Mouse (Mus musculus): ENCODE measurements at regions not wholly inside any gene's neighbourhood (a gene's known extent, or its start where the extent isn't known, plus 50 kb on each side); places are given as distances from the start of the nearest gene placed in this dataset.

- no peak for DNase-seq
Observed at GRCm38 (mm10) chr4:56143827-56144226, 596.0 kb upstream of the Gm26657 start.

DNA sequence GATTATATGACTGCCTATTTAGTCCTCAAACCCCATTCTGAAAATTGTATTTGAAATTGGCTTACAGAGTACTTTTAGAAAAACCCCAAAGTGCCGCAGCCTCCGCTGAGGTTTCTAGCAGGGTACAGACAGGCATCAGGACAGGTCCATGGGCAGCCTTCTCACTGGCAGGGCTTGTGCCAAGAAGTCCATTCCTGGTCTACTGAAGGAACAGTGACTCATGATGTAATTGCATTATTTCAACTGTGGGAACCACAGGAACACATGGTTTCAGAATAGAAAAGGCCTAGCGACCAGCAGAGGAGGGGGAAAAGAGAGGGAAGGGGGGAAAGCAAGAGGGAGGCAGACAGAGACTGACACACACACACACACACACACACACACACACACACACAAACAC lies 603.0 kb upstream of the Gm26657 start:
- no peak for DNase-seq

DNA sequence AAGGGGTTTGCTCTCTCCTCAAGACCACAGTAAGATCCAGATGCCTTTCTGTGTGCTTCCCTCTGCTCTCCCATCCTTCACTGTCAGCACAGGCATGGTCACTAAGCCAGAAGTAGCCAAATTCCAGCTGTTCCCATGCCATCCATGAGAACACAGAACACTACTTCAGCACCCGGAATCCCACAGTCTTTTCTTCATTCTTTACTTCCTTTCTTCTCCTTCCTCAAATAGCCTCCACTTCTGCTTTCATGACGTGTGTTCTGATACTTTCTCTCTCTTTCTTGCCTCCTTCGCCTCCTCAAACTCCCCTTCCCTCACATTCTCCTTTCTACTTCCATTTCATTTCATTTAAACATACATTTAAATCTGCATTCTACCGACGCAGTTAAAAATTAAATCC lies 602.1 kb upstream of the Klf4 start:
- DNase-seq: no peak

DNA sequence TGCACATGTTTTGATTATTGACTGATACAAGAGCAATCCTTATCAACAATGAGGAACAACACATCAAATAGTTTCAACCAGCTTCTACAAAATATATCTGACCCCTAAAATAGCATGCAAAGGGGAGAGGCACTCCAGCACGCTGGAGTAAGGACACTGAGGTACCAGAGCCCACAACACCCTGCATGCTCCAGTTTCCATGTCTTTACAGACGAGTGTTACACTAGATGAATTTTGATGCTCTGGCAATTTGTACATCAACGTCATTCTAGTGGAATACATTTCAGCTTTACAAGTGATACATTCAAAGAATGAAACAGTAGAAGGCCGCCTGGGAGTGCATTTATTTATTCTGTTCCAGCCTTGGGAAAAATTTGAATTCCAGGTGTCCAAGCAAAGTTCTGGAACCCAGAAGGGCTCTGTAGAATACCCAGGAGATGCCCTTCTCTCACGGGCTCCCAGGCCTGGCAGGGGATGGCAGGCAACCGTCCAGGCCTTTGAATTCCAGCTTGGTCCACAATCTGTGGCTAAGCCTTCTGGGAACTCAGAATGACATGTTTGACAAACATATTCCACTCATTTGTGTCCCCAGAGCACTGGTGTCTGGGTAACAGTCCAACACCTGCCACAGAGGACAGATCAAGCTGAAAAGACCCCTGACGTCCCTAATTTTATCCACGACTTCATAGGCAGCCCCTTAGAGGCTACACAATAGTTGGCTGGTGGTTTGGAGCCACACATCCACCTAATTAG lies 595.6 kb upstream of the Klf4 start:
- DNase-seq: no peak

- DNase-seq: no peak
Observed at GRCm38 (mm10) chr4:56124515-56124914, 592.2 kb upstream of the Klf4 start.

GRCm38 (mm10) chr4:56122198-56122597 lies 589.9 kb upstream of the Klf4 start:
- no peak for DNase-seq

DNA sequence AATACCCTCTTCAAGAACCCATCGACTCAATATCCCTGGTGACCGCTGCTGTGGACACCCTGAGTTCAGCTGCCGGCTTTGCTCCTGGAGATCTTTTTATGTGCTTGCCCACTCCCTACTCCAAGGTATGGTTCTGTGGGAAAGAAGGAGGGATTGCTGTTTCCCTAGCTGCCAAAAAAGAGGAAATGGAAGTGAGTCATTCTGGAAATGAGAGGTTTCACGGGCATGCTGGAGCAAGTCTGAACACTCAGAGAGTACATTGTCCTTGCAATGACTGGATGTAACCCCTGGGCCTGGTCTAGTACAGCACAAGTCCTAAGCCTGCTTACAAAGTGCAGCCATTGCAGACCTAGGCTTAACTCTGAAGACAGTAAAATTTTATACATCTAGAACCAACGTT lies 589.4 kb upstream of the Klf4 start:
- no peak for DNase-seq

DNA sequence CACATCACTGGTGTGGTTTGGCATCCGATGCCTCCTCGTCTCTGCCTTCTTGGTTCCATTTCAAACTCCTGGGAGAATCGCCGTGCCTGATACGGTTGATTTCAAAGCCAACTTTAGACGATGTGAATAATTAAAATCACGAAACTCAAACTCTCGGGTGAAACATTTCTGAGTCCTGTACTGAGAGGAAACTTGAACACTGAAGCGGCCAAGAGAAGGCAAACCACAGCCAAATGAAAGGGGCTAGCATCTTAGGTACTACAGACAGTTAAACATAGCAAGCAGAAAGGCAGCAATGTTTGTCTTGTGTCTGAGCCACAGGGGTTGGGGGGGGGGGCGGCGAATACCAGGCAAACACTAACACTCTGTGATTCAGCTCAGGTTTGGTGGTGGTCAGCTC lies 588.1 kb upstream of the Klf4 start:
- no peak for DNase-seq

- peak; percentile 40 for DNase-seq
Observed at GRCm38 (mm10) chr4:56113701-56114196, 581.5 kb upstream of the Klf4 start.

DNA sequence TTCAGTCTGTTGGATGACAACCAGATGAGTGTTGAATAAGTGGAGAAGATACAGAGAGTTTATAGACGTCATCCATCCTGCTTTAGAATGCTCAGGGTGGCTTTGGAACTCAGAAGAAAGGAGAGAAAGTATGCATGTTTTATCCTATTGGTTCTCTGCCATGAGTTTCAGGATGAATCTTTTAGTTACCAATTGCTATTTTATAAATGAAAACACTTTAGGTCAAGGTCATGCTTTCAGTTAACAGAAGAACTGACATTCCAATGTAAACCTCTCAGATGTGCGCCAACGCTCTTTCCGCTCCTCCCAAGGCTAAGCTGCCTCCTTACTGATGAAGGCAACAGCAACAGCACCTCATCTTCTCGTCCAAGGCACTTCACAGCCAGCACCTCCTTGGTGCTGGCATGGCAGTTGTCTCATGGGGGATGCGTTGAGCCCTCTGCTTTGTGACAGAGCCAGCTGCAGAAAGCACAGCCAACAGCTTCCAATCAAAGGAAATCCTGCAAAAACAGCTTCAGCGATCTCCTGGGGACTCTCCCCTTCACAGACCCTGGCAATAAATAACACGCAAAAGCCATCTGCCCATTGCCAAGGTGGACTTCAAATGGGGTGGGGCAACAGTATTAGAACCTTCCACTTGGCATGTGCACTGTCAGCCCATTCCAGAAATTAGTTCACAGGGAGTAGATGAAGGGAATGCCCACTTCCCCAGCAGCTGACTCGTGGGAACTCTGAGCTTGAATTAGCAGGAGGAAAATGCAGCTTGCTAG lies 580.9 kb upstream of the Klf4 start:
- DNase-seq: no peak

DNA sequence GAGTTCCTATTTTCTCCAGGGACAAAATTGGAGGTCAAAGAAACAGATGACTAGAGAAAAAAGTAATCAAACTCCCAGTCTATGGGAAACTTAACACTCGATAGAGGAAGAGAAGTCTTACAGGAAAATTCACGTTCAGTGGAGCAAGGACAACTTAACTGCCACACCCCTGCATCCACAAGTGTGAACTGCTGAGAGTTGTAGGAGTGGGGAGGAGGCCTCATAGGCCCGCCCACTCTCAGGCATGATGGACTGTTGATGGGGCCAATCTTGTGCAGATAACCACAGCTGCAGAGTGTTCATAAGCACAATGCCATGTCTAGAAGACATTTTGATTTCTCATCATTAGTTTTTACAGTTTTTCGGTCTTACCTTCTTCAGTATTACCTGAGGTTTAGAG lies 574.7 kb upstream of the Klf4 start:
- DNase-seq: no peak

GRCm38 (mm10) chr4:56102314-56102713 lies 570.0 kb upstream of the Klf4 start:
- DNase-seq: no peak

DNA sequence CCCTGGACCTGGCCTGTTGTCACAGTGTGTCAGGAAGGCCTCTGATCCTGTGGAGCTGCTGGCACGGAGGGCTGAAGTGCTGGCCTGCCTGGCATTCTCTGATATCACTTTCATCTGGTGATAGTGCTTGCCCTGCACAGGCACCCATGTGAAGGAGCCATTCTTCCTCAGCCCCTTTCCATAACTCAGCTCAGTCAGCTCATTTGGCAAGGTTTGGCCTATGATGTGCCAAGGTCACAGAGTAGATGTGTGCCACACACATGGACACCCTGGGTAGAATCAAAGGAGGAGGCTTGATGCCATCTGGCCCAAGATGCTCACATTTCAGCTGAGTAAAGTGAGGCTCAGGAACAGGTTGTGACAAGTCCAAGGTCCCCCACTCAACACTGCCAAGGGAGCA lies 558.5 kb upstream of the Klf4 start:
- DNase-seq: no peak

DNA sequence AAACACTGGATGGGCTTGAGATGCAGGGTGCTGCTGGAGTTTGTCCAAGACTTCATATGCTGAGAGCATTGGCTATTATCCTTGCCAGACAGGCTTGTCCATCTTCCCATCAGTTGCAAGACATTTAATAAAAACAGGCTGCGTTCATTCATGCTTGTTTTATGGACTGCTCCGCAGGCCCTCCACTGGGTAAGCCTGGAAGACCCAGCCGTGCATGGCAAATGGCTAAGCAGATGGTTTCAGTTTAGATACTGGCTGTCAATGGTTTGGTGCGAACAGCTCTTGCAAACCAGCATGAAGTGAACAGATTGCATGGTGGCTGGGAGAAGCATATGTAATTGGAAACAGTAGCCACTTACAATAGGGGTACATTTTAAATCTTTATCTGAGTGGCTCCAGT lies 556.4 kb upstream of the Klf4 start:
- no peak for DNase-seq

- no peak for DNase-seq
Observed at GRCm38 (mm10) chr4:56086306-56086705, 554.0 kb upstream of the Klf4 start.

DNA sequence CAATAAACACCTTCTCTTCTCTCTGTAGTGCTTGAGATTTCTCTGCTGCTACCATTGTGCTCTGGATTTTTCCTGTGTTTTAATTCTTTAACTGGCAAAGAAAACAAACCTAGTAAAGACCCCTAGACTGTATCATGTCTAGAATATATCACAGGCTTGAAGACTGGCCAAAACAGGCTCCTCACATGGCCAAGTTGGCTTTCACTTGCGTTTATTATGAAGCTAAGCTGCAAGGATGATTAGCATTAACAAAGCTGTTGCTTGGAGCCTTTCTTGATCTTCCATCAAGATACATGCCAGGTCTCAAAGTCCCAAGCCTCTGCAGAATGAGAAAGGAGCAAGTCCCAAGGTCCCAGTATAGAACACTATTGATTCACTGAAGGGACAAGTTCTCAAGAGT lies 551.9 kb upstream of the Klf4 start:
- DNase-seq: no peak

- DNase-seq: no peak
Observed at GRCm38 (mm10) chr4:56082411-56082810, 550.1 kb upstream of the Klf4 start.

- DNase-seq: no peak
Observed at GRCm38 (mm10) chr4:56080960-56081359, 548.7 kb upstream of the Klf4 start.

DNA sequence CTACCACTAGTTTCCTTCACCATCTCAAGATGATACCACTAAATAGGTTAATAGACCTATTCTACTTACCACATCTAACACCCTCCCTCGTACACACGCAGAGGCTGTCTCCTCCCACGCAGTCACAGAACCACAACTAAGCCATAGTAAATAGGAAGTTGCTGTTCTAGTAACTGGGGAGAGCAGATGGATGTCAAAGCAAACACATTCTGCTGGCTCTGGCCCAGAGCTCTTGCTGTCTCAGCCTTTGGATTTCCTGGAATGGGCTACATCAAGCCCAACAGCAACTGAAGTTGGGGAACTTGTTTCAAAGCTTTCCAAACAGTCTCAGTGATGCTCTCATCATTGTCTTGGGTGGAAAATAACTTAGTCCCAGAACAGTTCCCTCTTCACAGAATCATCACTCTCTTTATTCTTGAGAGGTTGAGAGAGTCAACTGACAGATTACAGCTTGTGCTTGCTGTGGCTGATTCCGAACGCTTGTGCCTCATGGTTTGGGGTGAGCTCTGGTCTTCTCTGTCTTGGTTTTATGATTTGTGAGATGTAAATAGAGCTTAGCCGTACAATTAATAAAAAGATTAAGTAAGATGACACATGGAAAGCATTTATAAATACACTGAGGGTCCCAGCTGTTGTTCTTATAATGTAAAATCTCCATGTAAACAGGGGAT lies 538.5 kb upstream of the Klf4 start:
- DNase-seq: peak; percentile 34

DNA sequence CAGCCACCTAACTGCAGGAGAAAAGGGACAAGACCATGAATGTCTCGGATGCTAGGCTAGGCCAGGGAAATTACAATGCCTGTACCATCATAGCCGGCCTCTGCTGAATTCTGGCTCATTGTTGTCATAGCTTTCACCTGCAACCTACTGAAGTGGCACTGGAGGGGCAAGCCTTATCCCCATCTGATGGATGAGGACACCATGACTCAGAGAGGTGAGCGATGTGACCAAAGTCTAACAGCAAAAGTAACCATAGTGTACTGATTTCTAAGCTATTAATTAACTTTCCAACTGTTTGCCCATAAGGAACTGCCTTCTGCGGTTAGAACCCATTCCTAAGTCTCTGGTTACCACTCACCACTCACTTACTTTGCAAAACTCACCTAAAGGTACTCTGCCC lies 536.6 kb upstream of the Klf4 start:
- no peak for DNase-seq

DNA sequence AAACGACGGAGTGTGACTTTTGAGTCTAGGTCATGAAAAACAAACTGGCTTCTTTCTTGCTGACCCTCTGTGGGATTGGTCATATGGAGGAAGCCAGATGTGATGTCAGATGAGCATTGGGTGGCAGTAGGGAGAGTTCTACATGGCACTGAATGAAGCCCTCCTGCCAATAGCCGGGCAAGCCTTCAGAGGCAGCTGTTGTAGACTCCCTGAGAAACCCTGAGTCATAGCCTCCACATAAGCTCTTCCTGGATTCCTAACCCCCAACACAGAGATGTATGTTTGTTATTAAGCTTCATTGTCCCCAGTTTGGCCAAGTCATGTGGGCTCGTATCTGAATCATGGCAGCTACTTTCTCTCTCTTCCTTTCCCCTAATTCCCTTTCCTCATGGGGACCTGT lies 532.4 kb upstream of the Klf4 start:
- no peak for DNase-seq

DNA sequence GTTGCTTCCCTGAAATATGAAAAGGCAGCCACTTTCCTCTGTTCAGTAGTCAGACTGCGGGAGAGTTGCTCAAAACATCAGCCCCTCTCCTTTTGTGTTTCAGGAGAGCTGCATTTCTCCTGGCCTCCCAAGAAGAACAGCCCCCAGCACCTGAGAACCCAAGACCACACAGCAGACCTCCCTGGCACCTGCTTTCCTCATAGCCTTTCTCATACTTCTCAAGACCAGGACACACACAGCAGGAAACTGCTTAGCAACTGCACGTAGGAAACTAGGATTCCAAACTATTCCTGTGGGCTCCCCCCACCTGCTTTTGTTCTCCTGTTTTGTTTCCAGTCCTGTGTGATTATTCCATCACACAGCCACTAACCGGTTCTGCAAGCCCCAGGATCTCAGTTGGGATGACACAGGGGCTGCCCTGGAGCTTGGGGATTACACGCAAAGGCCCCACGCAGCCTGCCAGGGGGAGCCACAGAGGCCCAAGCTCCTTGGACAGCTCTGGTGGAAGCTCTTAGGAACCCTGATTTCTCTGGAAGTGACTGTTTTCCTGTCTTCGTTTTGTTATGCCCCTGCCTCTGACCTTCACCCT lies 519.6 kb upstream of the Klf4 start:
- no peak for DNase-seq

DNA sequence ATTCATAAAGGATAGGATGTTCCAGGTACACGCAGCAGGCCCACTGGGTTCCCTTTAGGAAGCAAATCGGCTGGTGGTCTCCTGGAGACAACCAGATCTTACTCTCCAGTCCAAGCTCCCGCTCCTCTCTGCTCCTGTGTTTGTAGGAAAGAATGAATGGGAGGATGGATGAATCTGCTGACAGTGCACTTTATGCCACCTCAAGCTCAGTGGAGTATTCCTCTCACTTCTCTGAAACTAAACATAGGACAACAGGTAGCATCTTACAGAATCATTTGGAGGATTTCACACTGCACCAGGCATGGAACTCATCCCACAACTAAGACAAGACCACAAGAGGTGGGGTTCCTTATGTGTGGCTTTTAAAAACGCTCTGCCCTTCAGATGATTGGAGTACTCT lies 507.1 kb upstream of the Klf4 start:
- no peak for DNase-seq

- DNase-seq: no peak
Observed at GRCm38 (mm10) chr4:56036334-56036733, 504.1 kb upstream of the Klf4 start.
